Mouse (Mus musculus): Measurements from ENCODE around the gene Anxa7. TPM values are rescaled to one million over a fixed set of nuclear protein-coding genes. Genes with fewer than 3 reads are reported as not detected.
A peak's percentile ranks its signal among the peaks of the same experiment; 100 is the strongest.

The Anxa7 gene
- 7.8 and 8.5 TPM in 2 replicates for polyA plus RNA-seq (2015; fragmentation: Nextera tagmentation; extraction: Ambion mirVana)

- Histone ChIP-seq H3K4me2 (replicated peaks) (peak within 1 kb of the TSS; percentile 90), H3K36me3 (peaks cover 10% of the 10 kb centered on the region), H3K27me3 (peaks cover 8% of the 10 kb centered on the region), H3K9me3 (no peaks in the 10 kb centered on the region), H3K27ac (no peak within 1 kb of the TSS), H3K4me1 (replicated peaks) (peaks cover 4% of the 10 kb centered on the region), H3K4me3 (replicated peaks) (peak within 1 kb of the TSS; percentile 62), H3K9ac (replicated peaks) (peak within 1 kb of the TSS; percentile 69)
- whole genome bisulfite sequencing = 3% methylated on average over 48 of the region's 48 CpGs
- peak; percentile 78 for ATAC-seq
Measured at GRCm38 (mm10) chr14:20479291-20480194, at the start of gene Anxa7. Anxa7 (minus strand) TSS chr14:20480133.

- Histone ChIP-seq H3K4me3 (replicated peaks) (no peak overlapping the region), H3K36me3 (no peaks in the 10 kb centered on the region), H3K4me1 (replicated peaks) (no peaks in the 10 kb centered on the region), H3K9ac (replicated peaks) (no peak overlapping the region), H3K27ac (no peak overlapping the region), H3K9me3 (no peaks in the 10 kb centered on the region), H3K27me3 (no peaks in the 10 kb centered on the region), H3K4me2 (replicated peaks) (no peak overlapping the region)
- no peak for ATAC-seq
- 95% methylated on average over 4 of the region's 4 CpGs for WGBS
Measured at GRCm38 (mm10) chr14:20529643-20530042, 49.7 kb upstream of the Anxa7 start.

- no peak overlapping the region for H3K4me2 ChIP-seq (replicated peaks)
- no peaks in the 10 kb centered on the region for H3K4me1 ChIP-seq (replicated peaks)
- no peak overlapping the region for H3K4me3 ChIP-seq (replicated peaks)
- no peak for ATAC-seq
- no peak overlapping the region for H3K27ac ChIP-seq
- H3K27me3 ChIP-seq = no peaks in the 10 kb centered on the region
- no peaks in the 10 kb centered on the region for H3K9me3 ChIP-seq
- H3K9ac ChIP-seq (replicated peaks) = no peak overlapping the region
- WGBS = 97% methylated on average over 2 of the region's 2 CpGs
- peaks cover 36% of the 10 kb centered on the region for H3K36me3 ChIP-seq
Measured at GRCm38 (mm10) chr14:20520179-20520578, 40.2 kb upstream of the Anxa7 start.

GRCm38 (mm10) chr14:20508424-20508823 lies 28.5 kb upstream of the Anxa7 start:
- ATAC-seq = no peak
- Histone ChIP-seq H3K4me3 (replicated peaks) (no peak overlapping the region), H3K9ac (replicated peaks) (no peak overlapping the region), H3K4me2 (replicated peaks) (no peak overlapping the region), H3K27me3 (no peaks in the 10 kb centered on the region), H3K4me1 (replicated peaks) (no peaks in the 10 kb centered on the region), H3K9me3 (no peaks in the 10 kb centered on the region), H3K27ac (no peak overlapping the region), H3K36me3 (peaks cover 14% of the 10 kb centered on the region)
- WGBS = 73% methylated on average over 2 of the region's 2 CpGs

GRCm38 (mm10) chr14:20502966-20503365 lies 23.0 kb upstream of the Anxa7 start:
- Histone ChIP-seq H3K9ac (replicated peaks) (no peak overlapping the region), H3K9me3 (no peaks in the 10 kb centered on the region), H3K27me3 (no peaks in the 10 kb centered on the region), H3K36me3 (peaks cover 12% of the 10 kb centered on the region), H3K4me1 (replicated peaks) (no peaks in the 10 kb centered on the region), H3K27ac (no peak overlapping the region), H3K4me3 (replicated peaks) (no peak overlapping the region), H3K4me2 (replicated peaks) (no peak overlapping the region)
- no peak for ATAC-seq
- WGBS = 95% methylated on average over 10 of the region's 10 CpGs

- Histone ChIP-seq H3K4me1 (replicated peaks) (no peaks in the 10 kb centered on the region), H3K27me3 (no peaks in the 10 kb centered on the region), H3K27ac (no peak overlapping the region), H3K36me3 (peaks cover 28% of the 10 kb centered on the region), H3K9me3 (no peaks in the 10 kb centered on the region), H3K9ac (replicated peaks) (no peak overlapping the region), H3K4me2 (replicated peaks) (no peak overlapping the region), H3K4me3 (replicated peaks) (no peak overlapping the region)
- WGBS = 94% methylated on average over 3 of the region's 3 CpGs
- no peak for ATAC-seq
Measured at GRCm38 (mm10) chr14:20499982-20500381, 20.0 kb upstream of the Anxa7 start.

GRCm38 (mm10) chr14:20496603-20497002 lies 16.7 kb upstream of the Anxa7 start, which contains the start of gene Mss51:
Mss51 (minus strand) TSS chr14:20496901.
- H3K4me1 ChIP-seq (replicated peaks) = no peaks in the 10 kb centered on the region
- no peak within 1 kb of the TSS for H3K9ac ChIP-seq (replicated peaks)
- H3K27me3 ChIP-seq = no peaks in the 10 kb centered on the region
- peaks cover 37% of the 10 kb centered on the region for H3K36me3 ChIP-seq
- ATAC-seq = no peak
- H3K4me2 ChIP-seq (replicated peaks) = no peak within 1 kb of the TSS
- no peak within 1 kb of the TSS for H3K27ac ChIP-seq
- no peak within 1 kb of the TSS for H3K4me3 ChIP-seq (replicated peaks)
- H3K9me3 ChIP-seq = no peaks in the 10 kb centered on the region
- 76% methylated on average over 2 of the region's 2 CpGs for WGBS

- no peak overlapping the region for H3K9ac ChIP-seq (replicated peaks)
- ATAC-seq = no peak
- no peak overlapping the region for H3K27ac ChIP-seq
- no peak overlapping the region for H3K4me2 ChIP-seq (replicated peaks)
- WGBS = 95% methylated on average over 5 of the region's 5 CpGs
- H3K9me3 ChIP-seq = no peaks in the 10 kb centered on the region
- no peak overlapping the region for H3K4me3 ChIP-seq (replicated peaks)
- H3K4me1 ChIP-seq (replicated peaks) = no peaks in the 10 kb centered on the region
- no peaks in the 10 kb centered on the region for H3K27me3 ChIP-seq
- H3K36me3 ChIP-seq = peaks cover 27% of the 10 kb centered on the region
Measured at GRCm38 (mm10) chr14:20486031-20486430, 6.1 kb upstream of the Anxa7 start.

- 88% methylated on average over 7 of the region's 7 CpGs for WGBS
- Histone ChIP-seq H3K4me1 (replicated peaks) (peaks cover 4% of the 10 kb centered on the region), H3K36me3 (peaks cover 24% of the 10 kb centered on the region), H3K4me3 (replicated peaks) (no peak overlapping the region), H3K27ac (no peak overlapping the region), H3K4me2 (replicated peaks) (no peak overlapping the region), H3K9me3 (no peaks in the 10 kb centered on the region), H3K9ac (replicated peaks) (no peak overlapping the region), H3K27me3 (peaks cover 8% of the 10 kb centered on the region)
- ATAC-seq = no peak
Measured at GRCm38 (mm10) chr14:20482051-20482751, 2.3 kb upstream of the Anxa7 start.

- Histone ChIP-seq H3K27me3 (peaks cover 8% of the 10 kb centered on the region), H3K4me1 (replicated peaks) (peaks cover 4% of the 10 kb centered on the region), H3K9ac (replicated peaks) (no peak overlapping the region), H3K36me3 (peaks cover 20% of the 10 kb centered on the region), H3K9me3 (no peaks in the 10 kb centered on the region), H3K4me3 (replicated peaks) (no peak overlapping the region), H3K27ac (no peak overlapping the region), H3K4me2 (replicated peaks) (no peak overlapping the region)
- no peak for ATAC-seq
- 20% methylated on average over 5 of the region's 5 CpGs for WGBS
Measured at GRCm38 (mm10) chr14:20481211-20481610, 1.3 kb upstream of the Anxa7 start.

GRCm38 (mm10) chr14:20480195-20480579 lies 254 bp upstream of the Anxa7 start:
- ATAC-seq = no peak
- 63% methylated on average over 1 of the region's 1 CpGs for WGBS
- Histone ChIP-seq H3K27me3 (peaks cover 8% of the 10 kb centered on the region), H3K4me1 (replicated peaks) (peaks cover 4% of the 10 kb centered on the region), H3K4me2 (replicated peaks) (peak overlapping the region; percentile 90), H3K9ac (replicated peaks) (peak overlapping the region; percentile 69; the same call in 1 of the 2 replicates), H3K27ac (no peak overlapping the region), H3K36me3 (peaks cover 17% of the 10 kb centered on the region), H3K9me3 (no peaks in the 10 kb centered on the region), H3K4me3 (replicated peaks) (peak overlapping the region; percentile 62)

GRCm38 (mm10) chr14:20478801-20479200 lies 1.1 kb downstream of the Anxa7 start:
- WGBS = 31% methylated on average over 7 of the region's 7 CpGs
- H3K9ac ChIP-seq (replicated peaks) = no peak overlapping the region
- peak overlapping the region; percentile 90 for H3K4me2 ChIP-seq (replicated peaks)
- no peaks in the 10 kb centered on the region for H3K9me3 ChIP-seq
- peaks cover 8% of the 10 kb centered on the region for H3K27me3 ChIP-seq
- ATAC-seq = no peak
- peaks cover 4% of the 10 kb centered on the region for H3K4me1 ChIP-seq (replicated peaks)
- no peak overlapping the region for H3K27ac ChIP-seq
- H3K36me3 ChIP-seq = peaks cover 4% of the 10 kb centered on the region; the same call in 1 of the 2 replicates
- peak overlapping the region; percentile 62 for H3K4me3 ChIP-seq (replicated peaks)
